Mouse (Mus musculus): ENCODE results near the gene Vkorc1l1.

- TF ChIP-seq CTCF (IDR thresholded peaks at IDR 0.05; ENCODE audit: low read depth) (no peak), EP300 (optimal IDR thresholded peaks at IDR 0.05) (no peak)
Observed at GRCm38 (mm10) chr5:130027696-130028095, 85.9 kb downstream of the Vkorc1l1 start.
